9 mouse cellular contexts compared by ENCODE assay signal in the genomic region with DNA sequence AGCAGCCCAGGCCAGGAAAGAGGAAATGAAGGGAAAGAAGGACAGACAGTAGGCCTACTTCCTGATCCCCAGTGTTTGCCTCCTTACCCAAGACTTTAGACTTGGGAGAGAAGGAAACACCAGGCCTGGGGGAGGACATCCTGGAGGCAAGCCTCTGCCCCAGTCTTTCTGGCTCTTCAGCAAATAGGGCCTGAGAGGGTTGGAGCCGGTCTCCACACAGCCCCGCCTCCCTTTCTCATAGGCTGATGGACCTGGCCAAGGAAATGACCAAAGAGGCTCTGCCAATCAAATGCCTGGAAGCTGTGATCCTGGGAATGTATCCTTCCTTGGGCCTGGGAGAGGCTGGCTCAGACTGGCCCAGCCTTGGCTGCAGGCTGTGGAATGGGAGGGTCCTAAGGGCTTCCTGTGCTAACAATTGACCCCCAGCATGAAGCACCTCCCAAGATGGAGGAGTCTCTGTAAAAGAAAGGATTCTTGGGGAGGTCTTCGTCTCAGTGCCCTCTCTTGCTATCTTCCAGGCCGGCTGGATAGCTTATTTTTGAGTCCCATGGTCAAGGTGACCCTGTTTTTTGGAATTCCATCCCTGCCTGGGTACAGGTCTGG. TPM values are rescaled to one million over a fixed set of nuclear protein-coding genes. Genes with fewer than 3 reads are reported as not detected.
A peak's percentile ranks its signal among the peaks of the same experiment; 100 is the strongest.
DNase-seq lines count a peak whose midpoint lies in the region; ATAC-seq and TF ChIP-seq lines count a peak whose summit lies in the region.
"Had no signal": no experiment of that assay in that cellular context is flagged by ENCODE, and none has a peak within 500 bp of the region (broad histone marks: within the 10 kb centered on the region; RNA-seq: fewer than 3 reads in every experiment).

No protein-coding gene starts in this region.

- no peak overlapping the region for H3K4me2 ChIP-seq in hindbrain, embryonic 15.5 days
- H3K4me2 ChIP-seq: embryonic facial prominence, embryonic 12.5 days had no signal

- H3K36me3 ChIP-seq in hindbrain, embryonic 15.5 days = peaks cover 34% of the 10 kb centered on the region

- H3K27me3 ChIP-seq in hindbrain, embryonic 15.5 days = no peaks in the 10 kb centered on the region
- H3K27me3 ChIP-seq: embryonic facial prominence, embryonic 12.5 days had no signal

- peak; percentile 6; the same call in 1 of the 2 replicates for ATAC-seq in granulocyte monocyte progenitor cell, adult 5-6 weeks (replicated peaks; ENCODE audit: poor library complexity, severe bottlenecking)
- no peak for ATAC-seq in hindbrain, embryonic 15.5 days (ENCODE audit: low FRiP score, low read depth)

- H3K9me3 ChIP-seq in hindbrain, embryonic 15.5 days = no peaks in the 10 kb centered on the region
- H3K9me3 ChIP-seq: embryonic facial prominence, embryonic 12.5 days had no signal

- 74% methylated on average over 4 of the region's 4 CpGs for WGBS in hindbrain, embryonic 15.5 days

- no peak for TF ChIP-seq CTCF in layer of hippocampus, adult 2 months (conservative IDR thresholded peaks at IDR 0.05)

- no peak for DNase-seq in layer of hippocampus, adult 2 months (ENCODE audit: low spot score in 2 of 2)
- DNase-seq in layer of hippocampus, adult 18-20 months (ENCODE audit: low spot score in 2 of 2) = no peak
- DNase-seq in lung, postnatal 25 days (ENCODE audit: low spot score) = peak; percentile 20
- DNase-seq in urinary bladder, postnatal 14 days (ENCODE audit: low spot score) = no peak
- DNase-seq in frontal cortex, adult 2 months (ENCODE audit: extremely low spot score in 1 of 2, low spot score in 1 of 2) = no peak
- no peak for DNase-seq in thymus, postnatal 0 days (ENCODE audit: low spot score)

- H3K4me3 ChIP-seq in layer of hippocampus, adult 2 months = no peak overlapping the region
- no peak overlapping the region for H3K4me3 ChIP-seq in hindbrain, embryonic 15.5 days
- H3K4me3 ChIP-seq: embryonic facial prominence, embryonic 12.5 days had no signal

- no peak overlapping the region for H3K9ac ChIP-seq in hindbrain, embryonic 15.5 days
- H3K9ac ChIP-seq: embryonic facial prominence, embryonic 12.5 days had no signal

- peak overlapping the region; percentile 68 for H3K27ac ChIP-seq in layer of hippocampus, adult 2 months
- 0 out of 2 replicates have a peak overlapping the region, but pooled peaks have one; percentile 9 for H3K27ac ChIP-seq in hindbrain, embryonic 15.5 days (replicated peaks)

- peaks cover 37% of the 10 kb centered on the region for H3K4me1 ChIP-seq in hindbrain, embryonic 15.5 days (replicated peaks)

RNA-seq across cellular contexts. Expression of a gene that starts 9.6 kb away (rescaled TPM):
- 10 to 100 TPM; 40.4 to 41.8 TPM for total RNA-seq in layer of hippocampus, adult 2 months (2021)
- 10 to 100 TPM; 36.8 to 37.8 TPM for total RNA-seq in layer of hippocampus, adult 18-20 months (2021)
- total RNA-seq in granulocyte monocyte progenitor cell, adult 5-6 weeks (2014; fragmentation: Nextera tagmentation) = 0.41 TPM in 1 of 2 replicates, not detected in the other
- total RNA-seq in granulocyte monocyte progenitor cell, adult 5-6 weeks (2017) = 0.21 TPM in 1 of 2 replicates, not detected in the other
- 35.0 and 38.0 TPM in 2 replicates for polyA plus RNA-seq in hindbrain, embryonic 15.5 days (2015; fragmentation: Nextera tagmentation; extraction: Ambion mirVana)
- 21.3 and 22.4 TPM in 2 replicates for polyA plus RNA-seq in frontal cortex, adult 2 months (2012; rRNA removed)
- polyA plus RNA-seq in thymus, postnatal 0 days (2015; fragmentation: Nextera tagmentation; extraction: Ambion mirVana) = 1.3 and 1.5 TPM in 2 replicates

RNA-seq across cellular contexts. Expression of a gene that starts 38.2 kb away (rescaled TPM):
- 1 to 10 TPM; 5.6 to 5.8 TPM for total RNA-seq in layer of hippocampus, adult 2 months (2021)
- total RNA-seq in layer of hippocampus, adult 18-20 months (2021) = 1 to 10 TPM; 5.0 to 5.7 TPM
- 7.2 and 9.7 TPM in 2 replicates for total RNA-seq in granulocyte monocyte progenitor cell, adult 5-6 weeks (2014; fragmentation: Nextera tagmentation)
- total RNA-seq in granulocyte monocyte progenitor cell, adult 5-6 weeks (2017) = 0.62 and 2.8 TPM in 2 replicates
- polyA plus RNA-seq in hindbrain, embryonic 15.5 days (2015; fragmentation: Nextera tagmentation; extraction: Ambion mirVana) = 11.4 and 12.0 TPM in 2 replicates
- polyA plus RNA-seq in frontal cortex, adult 2 months (2012; rRNA removed) = 13.2 and 14.1 TPM in 2 replicates
- 3.4 and 3.7 TPM in 2 replicates for polyA plus RNA-seq in thymus, postnatal 0 days (2015; fragmentation: Nextera tagmentation; extraction: Ambion mirVana)

RNA-seq across cellular contexts. Expression of a gene that starts 46.1 kb away (rescaled TPM):
- not detected for total RNA-seq in layer of hippocampus, adult 2 months (2021)
- not detected for total RNA-seq in layer of hippocampus, adult 18-20 months (2021)
- total RNA-seq in granulocyte monocyte progenitor cell, adult 5-6 weeks (2014; fragmentation: Nextera tagmentation) = not detected in 2 replicates
- not detected in 2 replicates for total RNA-seq in granulocyte monocyte progenitor cell, adult 5-6 weeks (2017)
- not detected in 2 replicates for polyA plus RNA-seq in hindbrain, embryonic 15.5 days (2015; fragmentation: Nextera tagmentation; extraction: Ambion mirVana)
- not detected in 2 replicates for polyA plus RNA-seq in frontal cortex, adult 2 months (2012; rRNA removed)
- 0.09 TPM in 1 of 2 replicates, not detected in the other for polyA plus RNA-seq in thymus, postnatal 0 days (2015; fragmentation: Nextera tagmentation; extraction: Ambion mirVana)
- polyA plus RNA-seq: embryonic facial prominence, embryonic 12.5 days had no signal

Comparison
In these comparisons a context has a peak if more than half of its experiments do, and no peak if none do; other contexts are left out.
1. RNA of a gene that starts 9.6 kb away (total RNA-seq): 40.4 to 41.8 TPM in layer of hippocampus, adult 2 months and 36.8 to 37.8 TPM in layer of hippocampus, adult 18-20 months; 0.21 to 0.41 TPM in granulocyte monocyte progenitor cell, adult 5-6 weeks; every median in the first group is over 10 times any median in the second.